7 mouse cellular contexts compared by ENCODE assay signal in genomic region chr10:80259861-80260641, GRCm38 (mm10). TPM values are rescaled to one million over a fixed set of nuclear protein-coding genes. Genes with fewer than 3 reads are reported as not detected.
DNase-seq lines count a peak whose midpoint lies in the region; ATAC-seq and TF ChIP-seq lines count a peak whose summit lies in the region.

No protein-coding gene starts in this region.

- H3K9ac ChIP-seq in hindbrain, postnatal 0 days (replicated peaks; ENCODE audit: low read length) = peak overlapping the region; percentile 57
- peak overlapping the region; percentile 63 for H3K9ac ChIP-seq in midbrain, embryonic 11.5 days (ENCODE audit: low read length)
- H3K9ac ChIP-seq in stomach, embryonic 16.5 days (ENCODE audit: low read length) = peak overlapping the region; percentile 78

- no peaks in the 10 kb centered on the region for H3K9me3 ChIP-seq in hindbrain, postnatal 0 days (ENCODE audit: low read length)
- no peaks in the 10 kb centered on the region for H3K9me3 ChIP-seq in midbrain, embryonic 11.5 days (ENCODE audit: control insufficient read depth, low read length)
- H3K9me3 ChIP-seq in stomach, embryonic 16.5 days (replicated peaks; ENCODE audit: control insufficient read depth, low read length) = no peaks in the 10 kb centered on the region

- H3K4me3 ChIP-seq in hindbrain, postnatal 0 days (ENCODE audit: low read length) = peak overlapping the region; percentile 45
- H3K4me3 ChIP-seq in midbrain, embryonic 11.5 days (ENCODE audit: low read depth, low read length) = peak overlapping the region; percentile 36
- peak overlapping the region; percentile 54 for H3K4me3 ChIP-seq in stomach, embryonic 16.5 days (replicated peaks; ENCODE audit: low read length)

- peak overlapping the region; percentile 82 for H3K4me2 ChIP-seq in hindbrain, postnatal 0 days (ENCODE audit: low read depth, low read length)
- peak overlapping the region; percentile 71 for H3K4me2 ChIP-seq in midbrain, embryonic 11.5 days
- peak overlapping the region; percentile 82 for H3K4me2 ChIP-seq in stomach, embryonic 16.5 days (ENCODE audit: low read depth, low read length)

- peak; percentile 62 to 67 for DNase-seq in adrenal gland, adult 18-20 months (ENCODE audit: low spot score in 2 of 2)
- peak; percentile 87 for DNase-seq in cerebellum, adult 9-11 months
- peak; percentile 45 to 52 for DNase-seq in frontal cortex, postnatal 25 days (ENCODE audit: low spot score in 2 of 2)
- peak; percentile 83 for DNase-seq in hindbrain, postnatal 0 days (ENCODE audit: low spot score)
- DNase-seq in left cerebral cortex, adult 9 months (ENCODE audit: low spot score in 2 of 2) = peak; percentile 52 to 71
- peak; percentile 94 for DNase-seq in midbrain, embryonic 11.5 days (ENCODE audit: low spot score, missing footprints)

- peaks cover 31% of the 10 kb centered on the region for H3K36me3 ChIP-seq in hindbrain, postnatal 0 days (ENCODE audit: insufficient read depth, low read length)
- H3K36me3 ChIP-seq in midbrain, embryonic 11.5 days (ENCODE audit: control insufficient read depth, insufficient read depth, low read length) = peaks cover 4% of the 10 kb centered on the region; the same call in 1 of the 2 replicates
- H3K36me3 ChIP-seq in stomach, embryonic 16.5 days (ENCODE audit: control insufficient read depth, insufficient read depth, low read length) = peaks cover 6% of the 10 kb centered on the region; the same call in 1 of the 2 replicates

- peak overlapping the region; percentile 90 for H3K27ac ChIP-seq in hindbrain, postnatal 0 days
- peak overlapping the region; percentile 90 for H3K27ac ChIP-seq in midbrain, embryonic 11.5 days (ENCODE audit: low read depth, low read length)
- peak overlapping the region; percentile 100 for H3K27ac ChIP-seq in stomach, embryonic 16.5 days (ENCODE audit: low read length)

- peaks cover 23% of the 10 kb centered on the region for H3K4me1 ChIP-seq in hindbrain, postnatal 0 days (ENCODE audit: insufficient read depth, low read length)
- peaks cover 30% of the 10 kb centered on the region for H3K4me1 ChIP-seq in midbrain, embryonic 11.5 days (ENCODE audit: control insufficient read depth, insufficient read depth, low read length)
- H3K4me1 ChIP-seq in stomach, embryonic 16.5 days (ENCODE audit: control insufficient read depth, insufficient read depth, low read length) = peaks cover 26% of the 10 kb centered on the region

- WGBS in hindbrain, postnatal 0 days = 2% methylated on average over 19 of the region's 19 CpGs
- WGBS in midbrain, embryonic 11.5 days = 4% methylated on average over 19 of the region's 19 CpGs
- 6% methylated on average over 19 of the region's 19 CpGs for WGBS in stomach, embryonic 16.5 days

- ATAC-seq in hindbrain, postnatal 0 days = peak; percentile 6; the same call in 1 of the 2 replicates
- ATAC-seq in midbrain, embryonic 11.5 days (ENCODE audit: low FRiP score) = no peak
- ATAC-seq in stomach, embryonic 16.5 days (ENCODE audit: insufficient read depth, low FRiP score) = no peak

- H3K27me3 ChIP-seq in hindbrain, postnatal 0 days (ENCODE audit: insufficient read depth, low read length) = no peaks in the 10 kb centered on the region
- no peaks in the 10 kb centered on the region for H3K27me3 ChIP-seq in midbrain, embryonic 11.5 days (ENCODE audit: control insufficient read depth, insufficient read depth, low read length)
- H3K27me3 ChIP-seq in stomach, embryonic 16.5 days (ENCODE audit: control insufficient read depth, insufficient read depth, low read length) = no peaks in the 10 kb centered on the region

- no peak for TF ChIP-seq CTCF in hindbrain, postnatal 0 days (IDR thresholded peaks at IDR 0.05; ENCODE audit: low read depth)

RNA-seq across cellular contexts. Expression of gene Gamt, which starts 0.8 kb away (rescaled TPM):
- total RNA-seq in adrenal gland, adult 18-20 months (2021) = 100 to 1,000 TPM; 146 to 236 TPM
- 40.9 and 44.5 TPM in 2 replicates for total RNA-seq in hindbrain, postnatal 0 days (2014; rRNA removed)
- polyA plus RNA-seq in hindbrain, postnatal 0 days (2015; fragmentation: Nextera tagmentation; extraction: Ambion mirVana) = 32.4 and 35.9 TPM in 2 replicates
- polyA plus RNA-seq in midbrain, embryonic 11.5 days (2014; fragmentation: Nextera tagmentation; extraction: Ambion mirVana) = 24.6 and 28.9 TPM in 2 replicates
- polyA plus RNA-seq in stomach, embryonic 16.5 days (2015; fragmentation: Nextera tagmentation; extraction: Ambion mirVana) = 92.0 and 115 TPM in 2 replicates

RNA-seq across cellular contexts. Expression of gene Dazap1, which starts 1.2 kb away (rescaled TPM):
- 100 to 1,000 TPM in 1 of 2 experiments, 10 to 100 TPM in 1; 90.2 to 100 TPM for total RNA-seq in adrenal gland, adult 18-20 months (2021)
- 79.1 and 104 TPM in 2 replicates for total RNA-seq in hindbrain, postnatal 0 days (2014; rRNA removed)
- polyA plus RNA-seq in hindbrain, postnatal 0 days (2015; fragmentation: Nextera tagmentation; extraction: Ambion mirVana) = 38.5 and 39.4 TPM in 2 replicates
- 37.8 and 42.6 TPM in 2 replicates for polyA plus RNA-seq in midbrain, embryonic 11.5 days (2014; fragmentation: Nextera tagmentation; extraction: Ambion mirVana)
- polyA plus RNA-seq in stomach, embryonic 16.5 days (2015; fragmentation: Nextera tagmentation; extraction: Ambion mirVana) = 35.8 and 43.9 TPM in 2 replicates

RNA-seq across cellular contexts. Expression of gene Ndufs7, which starts 11.1 kb away (rescaled TPM):
- total RNA-seq in adrenal gland, adult 18-20 months (2021) = 100 to 1,000 TPM; 294 to 370 TPM
- total RNA-seq in hindbrain, postnatal 0 days (2014; rRNA removed) = 246 and 291 TPM in 2 replicates
- 410 and 430 TPM in 2 replicates for polyA plus RNA-seq in hindbrain, postnatal 0 days (2015; fragmentation: Nextera tagmentation; extraction: Ambion mirVana)
- polyA plus RNA-seq in midbrain, embryonic 11.5 days (2014; fragmentation: Nextera tagmentation; extraction: Ambion mirVana) = 209 and 229 TPM in 2 replicates
- 340 and 344 TPM in 2 replicates for polyA plus RNA-seq in stomach, embryonic 16.5 days (2015; fragmentation: Nextera tagmentation; extraction: Ambion mirVana)

RNA-seq across cellular contexts. Expression of gene Rps15, which starts 32.2 kb away (rescaled TPM):
- 1,000 to 10,000 TPM; 1,162 to 1,195 TPM for total RNA-seq in adrenal gland, adult 18-20 months (2021)
- total RNA-seq in hindbrain, postnatal 0 days (2014; rRNA removed) = 1,031 and 1,483 TPM in 2 replicates
- 676 and 682 TPM in 2 replicates for polyA plus RNA-seq in hindbrain, postnatal 0 days (2015; fragmentation: Nextera tagmentation; extraction: Ambion mirVana)
- polyA plus RNA-seq in midbrain, embryonic 11.5 days (2014; fragmentation: Nextera tagmentation; extraction: Ambion mirVana) = 752 and 845 TPM in 2 replicates
- polyA plus RNA-seq in stomach, embryonic 16.5 days (2015; fragmentation: Nextera tagmentation; extraction: Ambion mirVana) = 807 and 821 TPM in 2 replicates

RNA-seq across cellular contexts. Expression of gene Mum1, which starts 33.8 kb away (rescaled TPM):
- total RNA-seq in adrenal gland, adult 18-20 months (2021) = 10 to 100 TPM; 17.4 to 18.4 TPM
- total RNA-seq in hindbrain, postnatal 0 days (2014; rRNA removed) = 41.5 and 49.3 TPM in 2 replicates
- 45.8 and 45.9 TPM in 2 replicates for polyA plus RNA-seq in hindbrain, postnatal 0 days (2015; fragmentation: Nextera tagmentation; extraction: Ambion mirVana)
- 134 and 142 TPM in 2 replicates for polyA plus RNA-seq in midbrain, embryonic 11.5 days (2014; fragmentation: Nextera tagmentation; extraction: Ambion mirVana)
- polyA plus RNA-seq in stomach, embryonic 16.5 days (2015; fragmentation: Nextera tagmentation; extraction: Ambion mirVana) = 50.8 and 51.6 TPM in 2 replicates
